Mouse (Mus musculus): ENCODE measurements around the gene Snf8. TPM values are rescaled to one million over a fixed set of nuclear protein-coding genes. Genes with fewer than 3 reads are reported as not detected.

Snf8 gene
- polyA plus RNA-seq, 1 experiment from 2014 or later = 68.8 TPM

- Histone ChIP-seq H3K9me3 (replicated peaks; ENCODE audit: control insufficient read depth, low read length) (no peaks in the 10 kb centered on the region), H3K9ac (ENCODE audit: low read length) (peak overlapping the region; percentile 81), H3K27me3 (replicated peaks; ENCODE audit: control insufficient read depth, insufficient read depth, low read length) (no peaks in the 10 kb centered on the region), H3K4me1 (ENCODE audit: control insufficient read depth, insufficient read depth, low read length) (peaks cover 16% of the 10 kb centered on the region), H3K4me3 (ENCODE audit: low read depth, low read length) (peak overlapping the region; percentile 79), H3K4me2 (ENCODE audit: low read length) (peak overlapping the region; percentile 94), H3K27ac (ENCODE audit: low read depth, low read length) (0 out of 2 replicates have a peak overlapping the region, but pooled peaks have one; percentile 9), H3K36me3 (ENCODE audit: control insufficient read depth, insufficient read depth, low read length) (peaks cover 11% of the 10 kb centered on the region; the same call in 1 of the 2 replicates)
- ATAC-seq (no peak; the same call in 1 of the 2 replicates), DNase-seq (ENCODE audit: low spot score) (peak; percentile 17)
- 7% methylated on average over 6 of the region's 6 CpGs for WGBS
These were observed 448 bp downstream of the Snf8 start for GRCm38 (mm10) chr11:96035133-96035532.

- H3K4me2 ChIP-seq (ENCODE audit: low read length) = no peak overlapping the region
- H3K9ac ChIP-seq (ENCODE audit: low read length) = no peak overlapping the region
- no peaks in the 10 kb centered on the region for H3K27me3 ChIP-seq (replicated peaks; ENCODE audit: control insufficient read depth, insufficient read depth, low read length)
- H3K27ac ChIP-seq (ENCODE audit: low read depth, low read length) = no peak overlapping the region
- peaks cover 16% of the 10 kb centered on the region for H3K4me1 ChIP-seq (ENCODE audit: control insufficient read depth, insufficient read depth, low read length)
- no peak for ATAC-seq
- 90% methylated on average over 5 of the region's 5 CpGs for WGBS
- no peak overlapping the region for H3K4me3 ChIP-seq (ENCODE audit: low read depth, low read length)
- DNase-seq (ENCODE audit: low spot score) = no peak
- H3K36me3 ChIP-seq (ENCODE audit: control insufficient read depth, insufficient read depth, low read length) = peaks cover 18% of the 10 kb centered on the region; the same call in 1 of the 2 replicates
- no peaks in the 10 kb centered on the region for H3K9me3 ChIP-seq (replicated peaks; ENCODE audit: control insufficient read depth, low read length)
These were observed 2.8 kb downstream of the Snf8 start for GRCm38 (mm10) chr11:96037499-96037898.

- H3K27ac ChIP-seq (ENCODE audit: low read depth, low read length) = no peak overlapping the region
- H3K4me3 ChIP-seq (ENCODE audit: low read depth, low read length) = no peak overlapping the region
- no peaks in the 10 kb centered on the region for H3K9me3 ChIP-seq (replicated peaks; ENCODE audit: control insufficient read depth, low read length)
- H3K4me2 ChIP-seq (ENCODE audit: low read length) = no peak overlapping the region
- DNase-seq (ENCODE audit: low spot score) = no peak
- no peak for ATAC-seq
- no peak overlapping the region for H3K9ac ChIP-seq (ENCODE audit: low read length)
- H3K4me1 ChIP-seq (ENCODE audit: control insufficient read depth, insufficient read depth, low read length) = peaks cover 16% of the 10 kb centered on the region
- peaks cover 28% of the 10 kb centered on the region for H3K36me3 ChIP-seq (ENCODE audit: control insufficient read depth, insufficient read depth, low read length)
- H3K27me3 ChIP-seq (replicated peaks; ENCODE audit: control insufficient read depth, insufficient read depth, low read length) = no peaks in the 10 kb centered on the region
- WGBS = 91% methylated on average over 1 of the region's 1 CpGs
These were observed 3.9 kb downstream of the Snf8 start for GRCm38 (mm10) chr11:96038560-96038959.

- Histone ChIP-seq H3K27ac (ENCODE audit: low read depth, low read length) (no peak overlapping the region), H3K4me2 (ENCODE audit: low read length) (no peak overlapping the region), H3K36me3 (ENCODE audit: control insufficient read depth, insufficient read depth, low read length) (peaks cover 71% of the 10 kb centered on the region), H3K27me3 (replicated peaks; ENCODE audit: control insufficient read depth, insufficient read depth, low read length) (no peaks in the 10 kb centered on the region), H3K4me3 (ENCODE audit: low read depth, low read length) (no peak overlapping the region), H3K9me3 (replicated peaks; ENCODE audit: control insufficient read depth, low read length) (no peaks in the 10 kb centered on the region), H3K4me1 (ENCODE audit: control insufficient read depth, insufficient read depth, low read length) (no peaks in the 10 kb centered on the region), H3K9ac (ENCODE audit: low read length) (no peak overlapping the region)
- no peak for DNase-seq (ENCODE audit: low spot score)
- no peak for ATAC-seq
- WGBS = 89% methylated on average over 11 of the region's 11 CpGs
These were observed 10.3 kb downstream of the Snf8 start for GRCm38 (mm10) chr11:96044803-96045567.

- Histone ChIP-seq H3K9me3 (replicated peaks; ENCODE audit: control insufficient read depth, low read length) (no peaks in the 10 kb centered on the region), H3K27ac (ENCODE audit: low read depth, low read length) (no peak overlapping the region), H3K9ac (ENCODE audit: low read length) (no peak overlapping the region), H3K36me3 (ENCODE audit: control insufficient read depth, insufficient read depth, low read length) (peaks cover 81% of the 10 kb centered on the region), H3K4me2 (ENCODE audit: low read length) (no peak overlapping the region), H3K4me3 (ENCODE audit: low read depth, low read length) (no peak overlapping the region), H3K4me1 (ENCODE audit: control insufficient read depth, insufficient read depth, low read length) (no peaks in the 10 kb centered on the region), H3K27me3 (replicated peaks; ENCODE audit: control insufficient read depth, insufficient read depth, low read length) (no peaks in the 10 kb centered on the region)
- no peak for ATAC-seq
- 89% methylated on average over 8 of the region's 8 CpGs for WGBS
- no peak for DNase-seq (ENCODE audit: low spot score)
These were observed 11.3 kb downstream of the Snf8 start for GRCm38 (mm10) chr11:96046028-96046427.

- ATAC-seq = no peak
- Histone ChIP-seq H3K4me1 (ENCODE audit: control insufficient read depth, insufficient read depth, low read length) (no peaks in the 10 kb centered on the region), H3K27ac (ENCODE audit: low read depth, low read length) (no peak overlapping the region), H3K4me2 (ENCODE audit: low read length) (no peak overlapping the region), H3K9ac (ENCODE audit: low read length) (no peak overlapping the region), H3K27me3 (replicated peaks; ENCODE audit: control insufficient read depth, insufficient read depth, low read length) (no peaks in the 10 kb centered on the region), H3K36me3 (ENCODE audit: control insufficient read depth, insufficient read depth, low read length) (peaks cover 87% of the 10 kb centered on the region), H3K4me3 (ENCODE audit: low read depth, low read length) (no peak overlapping the region), H3K9me3 (replicated peaks; ENCODE audit: control insufficient read depth, low read length) (no peaks in the 10 kb centered on the region)
- 82% methylated on average over 2 of the region's 2 CpGs for WGBS
- no peak for DNase-seq (ENCODE audit: low spot score)
These were observed 12.1 kb downstream of the Snf8 start for GRCm38 (mm10) chr11:96046793-96047192.

- no peaks in the 10 kb centered on the region for H3K27me3 ChIP-seq (replicated peaks; ENCODE audit: control insufficient read depth, insufficient read depth, low read length)
- no peak for ATAC-seq
- no peaks in the 10 kb centered on the region for H3K4me1 ChIP-seq (ENCODE audit: control insufficient read depth, insufficient read depth, low read length)
- DNase-seq (ENCODE audit: low spot score) = no peak
- H3K4me3 ChIP-seq (ENCODE audit: low read depth, low read length) = no peak overlapping the region
- 85% methylated on average over 4 of the region's 4 CpGs for WGBS
- no peaks in the 10 kb centered on the region for H3K9me3 ChIP-seq (replicated peaks; ENCODE audit: control insufficient read depth, low read length)
- H3K36me3 ChIP-seq (ENCODE audit: control insufficient read depth, insufficient read depth, low read length) = peaks cover 89% of the 10 kb centered on the region
- H3K9ac ChIP-seq (ENCODE audit: low read length) = no peak overlapping the region
- H3K4me2 ChIP-seq (ENCODE audit: low read length) = no peak overlapping the region
- no peak overlapping the region for H3K27ac ChIP-seq (ENCODE audit: low read depth, low read length)
These were observed 13.0 kb downstream of the Snf8 start for GRCm38 (mm10) chr11:96047469-96048373.

GRCm38 (mm10) chr11:96049939-96050338 is 15.3 kb downstream of the Snf8 start:
- H3K27ac ChIP-seq (ENCODE audit: low read depth, low read length) = no peak overlapping the region
- H3K4me1 ChIP-seq (ENCODE audit: control insufficient read depth, insufficient read depth, low read length) = no peaks in the 10 kb centered on the region
- DNase-seq (ENCODE audit: low spot score) = no peak
- H3K4me3 ChIP-seq (ENCODE audit: low read depth, low read length) = no peak overlapping the region
- H3K4me2 ChIP-seq (ENCODE audit: low read length) = no peak overlapping the region
- H3K9me3 ChIP-seq (replicated peaks; ENCODE audit: control insufficient read depth, low read length) = no peaks in the 10 kb centered on the region
- WGBS = 81% methylated on average over 4 of the region's 4 CpGs
- H3K9ac ChIP-seq (ENCODE audit: low read length) = no peak overlapping the region
- no peak for ATAC-seq
- peaks cover 88% of the 10 kb centered on the region for H3K36me3 ChIP-seq (ENCODE audit: control insufficient read depth, insufficient read depth, low read length)
- H3K27me3 ChIP-seq (replicated peaks; ENCODE audit: control insufficient read depth, insufficient read depth, low read length) = no peaks in the 10 kb centered on the region

Measured in forebrain, embryonic 14.5 days (tissue).